In genomic region chr5:53999831-54000230, GRCm38 (mm10) we compare ENCODE assay signal across 8 mouse cellular contexts. TPM values are rescaled to one million over a fixed set of nuclear protein-coding genes. Genes with fewer than 3 reads are reported as not detected.
DNase-seq lines count a peak whose midpoint lies in the region; ATAC-seq and TF ChIP-seq lines count a peak whose summit lies in the region.

No protein-coding gene starts in this region.

- ATAC-seq in heart, embryonic 15.5 days (replicated peaks; ENCODE audit: insufficient number of reproducible peaks, insufficient read depth, low FRiP score, low read depth) = no peak
- no peak for ATAC-seq in liver, embryonic 16.5 days (ENCODE audit: low read depth)

- H3K4me3 ChIP-seq in gastrocnemius, adult 2 months = peak overlapping the region; percentile 85
- H3K4me3 ChIP-seq in heart, embryonic 15.5 days = peak overlapping the region; percentile 98
- peak overlapping the region; percentile 86 for H3K4me3 ChIP-seq in liver, embryonic 16.5 days (ENCODE audit: low read depth, low read length)

- intact Hi-C loops in gastrocnemius, adult 2 months (cut with DNase I) = loop anchor here (1.0 to 5.0 kb wide), 3 partner anchors 87 to 128 kb away; no protein-coding TSS in a partner anchor

- peak overlapping the region; percentile 72 for H3K4me2 ChIP-seq in heart, embryonic 15.5 days
- H3K4me2 ChIP-seq in liver, embryonic 16.5 days (ENCODE audit: low read depth, low read length) = peak overlapping the region; percentile 64

- no peak for TF ChIP-seq CTCF in gastrocnemius, adult 2 months (IDR thresholded peaks at IDR 0.05)

- H3K36me3 ChIP-seq in heart, embryonic 15.5 days = no peaks in the 10 kb centered on the region
- H3K36me3 ChIP-seq in liver, embryonic 16.5 days (ENCODE audit: control insufficient read depth, insufficient read depth) = no peaks in the 10 kb centered on the region

- 3% methylated on average over 2 of the region's 2 CpGs for WGBS in heart, embryonic 15.5 days
- WGBS in liver, embryonic 16.5 days (ENCODE audit: insufficient replicate concordance) = 0% methylated on average over 2 of the region's 2 CpGs

- H3K9ac ChIP-seq in heart, embryonic 15.5 days = peak overlapping the region; percentile 89
- no peak overlapping the region for H3K9ac ChIP-seq in liver, embryonic 16.5 days (ENCODE audit: low read depth, low read length)

- no peak for DNase-seq in gastrocnemius, adult 2 months
- no peak for DNase-seq in gastrocnemius, postnatal 4 days (ENCODE audit: low spot score in 2 of 2)
- DNase-seq in NIH3T3 (ENCODE audit: low read depth) (peak; percentile 15), adipocyte (ENCODE audit: low spot score) (no peak)
- peak; percentile 75 for DNase-seq in thymus, postnatal 0 days (ENCODE audit: low spot score)
- no peak for DNase-seq in urinary bladder, postnatal 4 days (ENCODE audit: low spot score in 2 of 2)

- no peaks in the 10 kb centered on the region for H3K9me3 ChIP-seq in heart, embryonic 15.5 days (replicated peaks)
- no peaks in the 10 kb centered on the region for H3K9me3 ChIP-seq in liver, embryonic 16.5 days (replicated peaks; ENCODE audit: control insufficient read depth, low read length)

- no peaks in the 10 kb centered on the region for H3K27me3 ChIP-seq in heart, embryonic 15.5 days
- H3K27me3 ChIP-seq in liver, embryonic 16.5 days (ENCODE audit: control insufficient read depth, insufficient read depth, low read depth, low read length) = peaks cover 3% of the 10 kb centered on the region

- H3K4me1 ChIP-seq in heart, embryonic 15.5 days (replicated peaks) = peaks cover 23% of the 10 kb centered on the region
- H3K4me1 ChIP-seq in liver, embryonic 16.5 days (ENCODE audit: control insufficient read depth, low read depth, low read length) = peaks cover 22% of the 10 kb centered on the region

- peak overlapping the region; percentile 97 for H3K27ac ChIP-seq in gastrocnemius, adult 2 months
- H3K27ac ChIP-seq in heart, embryonic 15.5 days = peak overlapping the region; percentile 96
- no peak overlapping the region for H3K27ac ChIP-seq in liver, embryonic 16.5 days (ENCODE audit: low read length)

RNA-seq across cellular contexts. Expression of gene Stim2, which starts 1.5 kb away (rescaled TPM):
- 10 to 100 TPM; 34.1 to 58.6 TPM for total RNA-seq in gastrocnemius, adult 2 months (2021)
- 10 to 100 TPM; 72.8 to 82.9 TPM for total RNA-seq in gastrocnemius, postnatal 4 days (2021)
- 11.3 and 16.9 TPM in 2 replicates for polyA plus RNA-seq in heart, embryonic 15.5 days (2015; fragmentation: Nextera tagmentation; extraction: Ambion mirVana)
- 3.0 and 4.4 TPM in 2 replicates for polyA plus RNA-seq in liver, embryonic 16.5 days (2015; fragmentation: Nextera tagmentation; extraction: Ambion mirVana)
- 21.1 and 28.8 TPM in 2 replicates for polyA plus RNA-seq in thymus, postnatal 0 days (2015; fragmentation: Nextera tagmentation; extraction: Ambion mirVana)

Comparison
In these comparisons a context has a peak if more than half of its experiments do, and no peak if none do; other contexts are left out.
1. DNase-seq: peak in NIH3T3 (single experiment) and thymus, postnatal 0 days (single experiment); none in gastrocnemius, adult 2 months (single experiment), gastrocnemius, postnatal 4 days (0 of 2), adipocyte (single experiment) and urinary bladder, postnatal 4 days (0 of 2).
2. Peak in every context shown above with its lines, with median percentiles within 50 percentile points of each other: H3K4me3 ChIP-seq.